Mouse (Mus musculus) heart, postnatal 36 days (tissue): ENCODE results near the gene Pifo. TPM values are rescaled to one million over a fixed set of nuclear protein-coding genes. Genes with fewer than 3 reads are reported as not detected.

Experiments used
- DNase-seq, 2 experiments: peaks; one replicate each; pipeline ENCODE4 v3.0.0; 2021 to 2022
- intact Hi-C: fragments of 180-260 bp; cut with DNase I; formaldehyde crosslinking; loops from one replicate; pipeline ENCODE4 v1.15.1; 2025
- total RNA-seq, 2 experiments: library from RNA; stranded (reverse); gene quantifications; 2 replicates each; pipeline ENCODE4 v1.2.3; 2021

Pifo gene
- total RNA-seq, 2 experiments from 2014 or later, result not detected

- intact Hi-C loops, result loop anchor here (2.0 to 5.0 kb wide), 2 partner anchors 231 to 271 kb away; partner anchors contain the start of gene Ddx20
- no peak for DNase-seq
Measured at GRCm38 (mm10) chr3:105958204-105958603, 56.2 kb downstream of the Pifo start.

- no peak for DNase-seq
- intact Hi-C loops, result loop anchor here (5.0 kb wide), 1 partner anchor 230 kb away; no protein-coding TSS in a partner anchor
Measured at GRCm38 (mm10) chr3:105957235-105957634, 57.2 kb downstream of the Pifo start.

- intact Hi-C loops, result no loop called here
- DNase-seq, result no peak
Measured at GRCm38 (mm10) chr3:105951348-105951747, 63.1 kb downstream of the Pifo start.

Other genes with a start within 250 kb of the Pifo start
- gene Rap1a, start 213.3 kb downstream of the Pifo start, total RNA-seq, result 100 to 1,000 TPM; 110 to 115 TPM
- under 1 TPM in 1 of 2 experiments, not detected in 1; 0.22 TPM for gene Adora3, start 143.8 kb downstream of the Pifo start, total RNA-seq
- gene Tmigd3, start 143.7 kb downstream of the Pifo start, total RNA-seq, result under 1 TPM in 1 of 2 experiments, not detected in 1; 0.49 TPM
- under 1 TPM; 0.54 to 0.94 TPM for gene I830077J02Rik, start 82.0 kb downstream of the Pifo start, total RNA-seq
- gene Wdr77, start 55.3 kb downstream of the Pifo start, total RNA-seq, result 10 to 100 TPM; 46.9 to 48.5 TPM
- 1,000 to 10,000 TPM; 1,203 to 1,219 TPM for gene Atp5f1, start 54.5 kb downstream of the Pifo start, total RNA-seq
- under 1 TPM; 0.27 to 0.58 TPM for gene Ovgp1, start 40.9 kb downstream of the Pifo start, total RNA-seq
- not detected for gene Chil5, start 18.2 kb upstream of the Pifo start, total RNA-seq
- gene Chia1, start 98.6 kb upstream of the Pifo start, total RNA-seq, result not detected
- gene Chil3, start 152.9 kb upstream of the Pifo start, total RNA-seq, result under 1 TPM in 1 of 2 experiments, not detected in 1; 0.19 TPM
- gene Chil4, start 204.9 kb upstream of the Pifo start, total RNA-seq, result not detected